Mouse (Mus musculus): ENCODE results near the gene Nub1.
"Not testable (repeated sequence)": the region's sequence is repeated elsewhere in the genome, so short reads cannot be mapped to it uniquely, and the experiment has no call there.

Gene Nub1

DNA sequence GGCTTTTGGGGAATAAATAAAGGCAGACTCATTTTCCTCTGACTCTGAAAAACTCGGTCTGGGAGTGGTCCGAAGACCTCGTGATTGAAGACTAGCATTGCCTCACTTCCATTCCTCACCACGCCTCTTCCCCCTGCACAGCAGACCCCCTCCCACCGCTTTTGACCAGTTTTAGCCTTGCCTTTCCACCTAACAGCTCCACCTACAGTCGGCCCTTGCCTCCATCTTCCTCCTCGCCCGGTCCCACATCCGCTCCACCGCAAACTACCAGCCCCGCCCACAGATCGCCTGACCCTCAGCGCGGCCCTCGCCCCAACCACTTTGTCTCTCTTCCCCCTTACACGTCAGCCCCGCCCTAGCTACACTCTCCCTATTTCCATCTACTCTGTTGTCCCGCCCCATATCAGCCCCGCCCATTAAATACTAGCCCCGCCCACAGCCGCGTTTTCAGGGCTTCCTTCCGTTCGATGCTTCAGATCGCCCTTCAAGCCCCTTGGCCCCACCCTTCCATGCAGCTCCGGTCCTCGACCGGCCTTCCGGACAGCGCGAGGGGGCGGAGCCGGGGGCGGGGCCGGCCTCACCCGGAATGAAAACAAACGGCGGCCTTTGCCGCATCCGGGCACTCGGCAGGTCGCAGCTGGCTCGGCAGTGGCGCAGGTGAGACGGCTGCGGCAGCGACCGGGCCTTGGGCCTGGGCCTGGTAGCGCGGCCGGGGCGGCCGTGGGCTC, at the start of gene Nub1:
TSS of gene Nub1 (plus strand) at position 167 of the 728 bp plus-strand sequence.
- peak; percentile 100 for DNase-seq (ENCODE audit: low read depth, low spot score)

DNA sequence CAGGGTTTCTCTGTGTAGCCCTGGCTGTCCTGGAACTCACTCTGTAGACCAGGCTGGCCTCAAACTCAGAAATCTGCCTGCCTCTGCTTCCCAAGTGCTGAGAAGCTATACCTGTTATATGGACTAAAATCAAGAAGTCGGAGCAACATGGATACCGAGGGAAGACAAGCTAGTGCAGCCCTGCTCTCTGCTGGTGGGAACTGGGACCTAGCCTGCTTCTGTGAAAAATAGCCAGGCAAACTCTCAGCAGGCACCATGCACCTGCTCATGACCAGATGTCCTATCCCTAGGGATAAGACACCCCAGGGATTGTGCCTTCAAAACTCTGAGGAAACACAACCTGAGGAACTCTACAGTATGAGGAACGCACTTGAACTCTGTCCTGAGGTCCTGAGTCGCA, 48.3 kb upstream of the Nub1 start:
- DNase-seq (ENCODE audit: low read depth, low spot score), result no peak

DNA sequence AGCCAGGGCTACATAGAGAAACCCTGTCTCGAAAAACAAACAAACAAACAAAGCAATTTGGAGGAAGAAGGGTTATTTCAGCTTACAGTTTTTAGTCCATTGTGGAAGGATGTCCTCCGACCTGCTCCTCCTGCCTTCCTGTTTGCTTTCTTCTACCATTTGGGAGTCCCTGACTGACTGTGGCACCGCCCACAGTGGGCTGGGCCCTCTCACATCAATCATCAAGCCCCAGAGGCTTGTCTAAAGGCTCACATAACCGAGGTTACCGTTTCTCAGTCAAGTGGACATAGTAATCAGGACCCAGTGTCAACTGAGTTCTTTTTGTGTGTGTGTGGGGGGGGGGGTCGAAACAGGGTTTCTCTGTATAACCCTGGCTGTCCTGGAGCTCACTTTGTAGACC, 47.2 kb upstream of the Nub1 start:
- DNase-seq (ENCODE audit: low read depth, low spot score), result no peak

DNA sequence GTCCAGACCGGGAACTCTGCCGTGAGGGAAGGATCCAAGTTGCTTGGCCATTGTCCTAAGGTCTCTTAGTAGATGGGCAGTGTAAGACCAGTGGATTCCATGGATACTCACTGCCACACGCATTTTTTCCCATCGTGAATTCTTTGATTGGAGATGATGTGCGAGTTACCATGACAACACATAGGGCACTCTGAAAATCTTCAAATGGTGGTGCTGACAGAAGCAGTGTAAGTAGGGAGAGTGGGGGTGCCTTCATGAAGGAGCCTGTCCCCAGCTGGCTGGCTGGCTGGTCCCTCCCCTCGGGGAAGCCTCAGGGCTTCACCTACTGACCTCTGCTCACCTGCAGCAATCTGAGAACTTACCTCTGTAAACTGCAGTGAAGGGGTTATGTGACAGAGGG, 46.3 kb upstream of the Nub1 start:
- no peak for DNase-seq (ENCODE audit: low read depth, low spot score)

DNA sequence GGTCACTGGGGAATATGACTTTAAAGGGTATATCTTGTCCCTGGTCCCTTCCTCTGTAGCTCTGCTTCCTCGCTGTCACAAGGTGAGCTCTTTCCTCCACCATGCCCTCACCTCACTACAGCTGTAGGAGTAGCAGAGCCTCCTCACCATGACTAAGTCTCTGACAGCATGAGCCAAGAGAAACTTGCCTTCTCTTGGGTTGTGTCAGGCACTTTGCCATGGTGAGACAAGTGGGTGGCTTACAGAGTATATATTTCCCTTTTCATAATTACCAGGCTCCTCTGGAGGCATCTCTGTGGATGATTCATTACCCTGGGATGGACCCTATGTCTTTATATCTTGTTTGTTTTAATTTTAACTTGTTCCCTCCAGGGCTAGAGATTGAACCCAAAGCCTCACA, 39.9 kb upstream of the Nub1 start:
- no peak for DNase-seq (ENCODE audit: low read depth, low spot score)

DNA sequence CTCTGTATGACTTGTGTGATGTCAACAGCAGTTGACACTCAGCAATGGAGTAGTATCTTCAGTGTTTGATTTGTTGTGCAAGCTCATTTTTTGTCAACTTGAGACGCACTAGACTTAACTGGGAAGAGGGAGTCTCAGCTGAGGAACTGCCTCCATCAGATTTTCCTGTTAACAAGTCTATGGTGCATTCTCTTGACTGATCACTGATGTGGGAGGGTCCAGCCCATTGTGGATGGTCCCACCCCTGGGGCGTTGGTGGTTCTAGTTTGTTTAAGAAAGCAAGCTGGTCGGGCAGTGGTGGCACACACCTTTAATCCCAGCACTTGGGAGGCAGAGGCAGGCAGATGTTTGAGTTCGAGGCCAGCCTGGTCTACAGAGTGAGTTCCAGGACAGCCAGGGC, 36.1 kb upstream of the Nub1 start:
- peak; percentile 58 for DNase-seq (ENCODE audit: low read depth, low spot score)

DNA sequence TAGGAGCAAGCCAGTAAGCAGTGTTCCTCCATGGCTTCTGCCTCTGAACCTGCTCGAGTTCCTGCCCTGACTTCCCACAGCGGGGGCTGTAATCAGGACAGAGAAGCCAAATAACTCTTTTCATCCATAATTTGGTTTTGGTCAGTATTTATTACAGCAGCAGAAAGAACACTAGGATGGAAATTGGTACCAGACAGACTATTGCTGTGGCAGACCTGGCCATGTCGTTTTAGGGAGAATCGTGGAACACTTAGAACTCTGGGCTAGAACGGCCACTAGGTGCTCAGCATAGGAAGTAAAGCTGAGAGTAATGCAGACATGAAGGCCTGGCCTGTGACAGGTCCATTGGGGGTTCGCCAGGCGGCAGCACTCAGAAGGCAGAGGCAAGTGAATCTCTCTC, 35.6 kb upstream of the Nub1 start:
- no peak for DNase-seq (ENCODE audit: low read depth, low spot score)

DNA sequence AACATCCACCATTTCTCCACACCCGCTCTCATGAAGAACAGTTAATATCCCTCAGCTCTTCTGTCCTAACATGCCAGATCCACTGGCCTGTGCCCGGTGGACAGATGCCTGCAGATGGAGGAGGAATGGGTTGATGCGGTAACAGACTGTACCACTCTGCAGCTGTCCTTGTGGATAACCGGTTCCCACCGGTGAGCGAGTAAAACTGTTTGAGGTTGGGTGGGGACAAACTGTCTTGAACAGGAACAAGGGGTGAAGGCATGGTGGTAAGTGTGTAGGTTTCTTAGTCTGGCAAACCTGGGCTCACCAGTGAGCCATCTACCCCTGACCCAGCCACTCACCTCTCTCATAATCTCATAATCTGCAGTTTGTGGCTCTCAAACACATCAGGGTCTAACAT, 34.0 kb upstream of the Nub1 start:
- peak; percentile 74 for DNase-seq (ENCODE audit: low read depth, low spot score)

DNA sequence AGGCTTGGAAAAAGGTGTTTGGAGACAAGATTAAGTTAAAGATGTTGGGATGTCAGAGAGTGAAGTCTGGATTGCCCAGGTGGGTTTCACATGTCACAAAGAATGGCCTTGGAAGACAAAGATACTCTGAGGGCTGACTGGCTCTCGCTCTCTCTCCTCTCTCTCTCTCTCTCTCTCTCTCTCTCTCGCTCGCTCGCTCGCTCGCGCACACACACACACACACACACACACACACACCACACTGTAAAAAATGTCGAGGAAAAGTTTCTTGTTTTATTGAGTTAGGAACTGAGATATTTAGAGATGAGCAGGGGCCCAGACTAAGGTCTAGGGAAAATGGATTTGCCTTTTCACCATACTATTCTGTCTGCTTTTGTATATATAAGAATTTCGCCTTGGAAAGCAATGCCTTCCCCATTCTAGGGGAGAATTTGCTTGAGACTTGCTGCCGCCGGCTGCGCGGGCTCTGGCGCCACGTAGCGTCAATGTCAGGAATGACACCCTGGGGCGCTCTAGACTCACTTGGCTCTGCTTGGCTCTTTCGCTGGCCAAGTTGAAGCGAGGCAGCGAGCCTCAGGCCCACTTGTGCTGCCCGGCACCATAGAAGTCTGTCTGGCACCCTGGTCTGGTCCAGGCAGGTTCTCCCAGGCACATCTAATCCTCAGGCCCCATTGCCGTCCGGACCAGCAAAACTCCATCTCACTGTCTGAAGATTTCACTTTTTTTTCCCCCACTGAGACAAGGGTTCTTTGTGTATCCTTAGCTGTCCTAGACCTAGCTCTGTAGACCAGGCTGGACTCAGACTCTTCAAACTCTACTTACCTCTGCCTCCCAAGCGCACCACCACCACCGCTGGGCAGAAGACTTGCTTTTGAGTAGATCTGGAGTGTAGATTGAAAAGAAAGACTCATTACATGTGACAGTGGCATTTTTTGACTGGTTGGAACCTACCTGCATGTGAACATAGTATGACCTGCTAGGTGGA, 33.3 kb upstream of the Nub1 start:
- DNase-seq (ENCODE audit: low read depth, low spot score), result peak; percentile 80

DNA sequence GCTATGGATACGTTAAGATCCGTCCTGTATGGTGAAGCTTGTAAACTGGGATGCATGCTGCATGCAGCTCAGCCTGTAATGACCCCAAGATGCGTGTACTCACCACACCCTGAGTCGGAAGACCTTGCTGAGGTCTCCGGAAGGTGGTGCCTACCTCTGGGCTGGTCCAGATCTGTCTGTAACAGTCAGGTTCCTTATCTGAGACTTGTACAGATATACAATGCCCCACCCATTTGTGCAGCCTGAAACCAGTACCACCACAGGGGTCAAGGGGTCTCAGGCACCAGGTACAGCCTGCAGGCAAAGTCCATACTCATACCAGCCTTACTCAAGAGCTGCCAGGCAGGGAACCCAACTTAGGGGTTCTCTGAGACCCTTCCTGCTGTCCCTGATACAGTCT, 32.6 kb upstream of the Nub1 start:
- DNase-seq (ENCODE audit: low read depth, low spot score), result no peak

DNA sequence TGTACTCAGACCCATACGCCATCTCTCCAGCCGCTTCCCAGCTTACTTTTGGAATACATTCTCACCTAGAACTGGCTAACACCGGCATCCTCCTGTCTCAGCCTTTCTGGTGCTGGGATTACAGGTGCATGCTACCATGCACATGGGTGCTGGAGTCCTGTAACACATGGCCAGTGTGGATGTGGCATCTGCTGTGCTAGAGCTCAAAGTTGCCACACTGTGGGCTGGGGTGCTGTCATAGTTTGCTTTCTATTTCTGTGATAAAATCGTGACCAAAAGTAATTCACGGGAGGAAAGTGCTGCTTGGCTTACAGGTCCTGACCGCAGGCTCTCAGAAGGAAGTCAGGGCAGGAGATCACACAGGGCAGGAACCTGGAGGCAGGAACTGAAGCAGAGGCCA, 30.8 kb upstream of the Nub1 start:
- no peak for DNase-seq (ENCODE audit: low read depth, low spot score)

DNA sequence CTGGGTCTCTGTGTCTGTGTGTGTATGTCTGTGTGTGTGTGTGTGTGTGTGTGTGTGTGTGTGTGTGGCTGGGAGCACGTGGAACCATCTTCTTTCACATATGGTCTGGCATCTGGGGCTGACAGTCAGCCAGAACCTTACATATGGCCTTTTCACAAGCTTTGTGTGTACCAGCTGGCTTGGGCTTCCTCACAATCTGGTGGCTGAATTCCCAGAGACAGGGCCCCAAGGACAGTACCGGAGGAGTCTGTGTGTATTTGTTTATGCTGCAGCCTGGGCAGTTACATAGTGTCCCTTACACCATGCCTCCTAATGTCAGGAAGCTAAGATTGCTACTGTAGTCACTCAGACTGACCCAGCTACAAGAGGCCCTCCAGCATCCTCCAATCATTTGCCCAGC, 28.2 kb upstream of the Nub1 start:
- no peak for DNase-seq (ENCODE audit: low read depth, low spot score)

DNA sequence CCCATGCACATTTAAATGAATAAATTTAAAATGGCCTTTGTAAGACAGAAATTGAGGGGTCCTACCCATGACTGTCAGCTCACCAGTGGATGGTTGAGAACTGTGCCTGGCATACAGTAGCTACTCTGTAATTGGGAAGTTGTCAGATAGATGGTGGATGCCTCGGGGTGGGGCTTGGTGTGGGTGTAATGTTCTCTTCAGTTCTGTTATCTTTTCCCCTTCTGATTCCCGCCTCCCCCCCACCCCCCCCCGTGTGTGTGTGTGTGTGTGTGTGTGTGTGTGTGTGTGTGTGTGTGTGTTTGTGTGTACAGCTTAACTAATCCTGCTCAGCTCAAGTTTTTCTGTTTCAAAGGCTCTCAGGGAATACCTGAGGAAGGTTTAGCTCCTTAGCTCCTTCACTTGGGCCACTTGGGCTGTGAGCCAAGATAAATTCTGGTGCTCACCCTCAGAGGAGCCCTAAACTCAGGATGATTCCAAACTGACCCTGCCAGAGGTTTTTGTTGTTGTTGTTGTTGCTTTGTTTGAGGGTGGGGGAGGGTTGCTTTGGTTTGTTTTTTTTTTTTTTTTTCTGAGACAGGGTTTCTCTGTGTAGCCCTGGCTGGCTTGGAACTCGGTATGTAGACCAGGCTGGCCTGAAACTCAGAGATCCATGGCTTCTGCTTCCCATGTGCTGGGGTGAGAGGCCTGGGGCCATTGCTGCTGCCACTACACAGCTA, 25.5 kb upstream of the Nub1 start:
- DNase-seq (ENCODE audit: low read depth, low spot score), result no peak

DNA sequence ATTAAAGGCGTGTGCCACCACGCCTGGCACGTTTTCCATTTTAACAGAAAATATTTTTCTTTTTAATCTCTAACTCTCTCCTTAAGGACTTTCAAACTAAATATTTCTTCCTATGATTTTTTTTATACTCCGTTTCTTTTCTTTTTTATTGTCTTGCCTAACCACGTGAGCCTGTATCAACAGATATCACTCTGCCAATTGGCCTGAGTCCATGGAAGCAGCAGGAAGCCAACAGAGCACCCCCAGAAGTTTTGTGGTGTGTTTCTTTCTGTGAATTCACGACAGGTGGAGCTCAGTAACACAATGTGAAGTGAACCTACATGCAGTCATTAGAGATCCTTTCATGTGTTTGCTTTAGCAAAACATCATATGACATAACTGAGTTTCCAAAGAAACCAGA, 23.9 kb upstream of the Nub1 start:
- no peak for DNase-seq (ENCODE audit: low read depth, low spot score)

DNA sequence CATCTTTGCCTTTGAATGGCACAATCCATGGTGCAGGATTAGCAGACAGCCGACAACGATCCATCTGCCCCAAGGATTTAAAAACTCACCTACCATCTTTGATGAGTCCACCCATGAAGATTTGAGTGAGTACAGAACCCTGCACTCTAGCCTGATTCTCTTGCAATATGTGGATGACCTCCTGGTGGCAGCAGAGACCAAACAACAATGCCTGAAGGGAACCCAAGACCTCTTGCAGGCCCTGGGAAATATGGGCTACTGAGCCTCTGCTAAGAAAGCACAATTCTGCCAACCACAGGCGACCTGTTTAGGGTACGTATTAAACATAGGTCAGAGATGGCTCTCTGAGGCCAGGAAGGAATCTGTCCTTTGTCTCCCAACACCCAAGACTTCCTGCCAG, 11.1 kb upstream of the Nub1 start:
- DNase-seq (ENCODE audit: low read depth, low spot score), result peak; percentile 86

DNA sequence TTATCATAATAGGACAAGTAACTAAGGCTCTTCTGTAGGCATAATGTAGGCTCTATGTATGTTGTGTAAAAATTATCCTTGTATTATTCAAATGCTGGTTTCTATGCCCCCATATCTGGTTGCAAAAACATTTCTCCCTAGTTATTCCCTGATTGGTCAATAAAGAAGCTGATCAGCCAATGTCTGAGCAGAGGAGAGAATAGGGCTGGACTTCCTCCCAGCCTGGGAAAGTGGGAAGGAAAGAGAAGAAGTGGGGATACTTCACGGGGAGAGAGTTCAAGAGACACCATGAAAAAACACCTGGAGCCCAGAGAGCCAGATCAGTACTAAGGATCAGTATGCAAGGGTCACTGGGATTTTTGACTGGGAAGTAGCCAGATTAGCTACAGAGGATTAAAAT, 3.9 kb upstream of the Nub1 start:
- DNase-seq (ENCODE audit: low read depth, low spot score), result no peak

DNA sequence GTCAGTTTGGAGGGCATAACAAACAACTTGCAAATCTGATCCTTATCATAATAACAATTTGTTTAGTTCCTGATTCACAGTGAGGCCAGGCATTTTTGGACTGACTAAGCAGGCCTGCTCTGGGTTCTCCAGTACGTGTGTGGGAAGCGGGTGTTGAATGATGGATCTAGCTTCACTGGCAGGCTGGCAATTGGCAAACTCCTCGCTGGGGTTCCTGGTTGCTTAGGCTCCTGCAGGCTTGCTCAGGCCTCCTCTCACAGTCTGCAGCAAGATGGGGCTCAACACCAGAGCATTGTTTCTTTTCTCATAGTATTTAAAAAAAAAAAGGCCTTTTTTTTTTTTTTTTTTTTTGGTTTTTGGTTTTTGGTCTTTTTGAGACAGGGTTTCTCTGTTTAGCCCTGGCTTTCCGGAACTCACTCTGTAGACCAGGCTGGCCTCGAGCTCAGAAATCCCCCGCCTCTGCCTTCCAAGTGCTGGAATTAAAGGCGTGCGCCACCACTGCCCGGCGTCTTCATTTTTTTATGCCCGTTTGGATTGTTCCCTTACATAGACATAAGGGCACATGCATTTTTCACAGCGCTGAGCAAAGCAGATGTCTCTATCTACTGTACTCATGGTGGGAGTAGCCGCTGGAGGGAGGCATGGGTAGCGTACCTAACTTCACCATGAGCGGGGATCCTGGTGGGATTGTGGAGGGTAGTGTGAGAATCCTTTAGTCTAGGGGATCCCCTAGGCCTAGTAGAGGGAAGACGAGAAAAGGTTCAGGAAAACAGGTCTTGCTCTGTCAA, 560 bp upstream of the Nub1 start:
- peak; percentile 79 for DNase-seq (ENCODE audit: low read depth, low spot score)

DNA sequence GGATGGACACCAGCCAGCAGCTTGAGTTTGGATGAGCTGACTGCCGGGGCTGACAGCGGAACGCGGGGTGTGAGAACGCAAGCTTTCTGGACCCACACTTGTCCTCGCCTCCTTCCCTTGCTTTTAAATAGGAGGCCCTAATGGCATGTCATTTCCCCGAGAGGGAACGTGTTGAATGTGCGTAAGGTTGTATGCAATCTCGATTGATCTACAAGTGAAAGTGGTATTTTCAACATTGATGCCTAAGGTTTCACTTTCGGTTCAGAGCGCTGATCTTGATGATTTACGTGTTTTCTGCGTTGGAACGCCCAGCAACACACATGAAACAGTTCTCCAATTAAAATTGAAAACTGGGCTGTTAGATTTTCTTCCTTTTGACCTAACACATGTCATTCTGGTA, 844 bp downstream of the Nub1 start:
- peak; percentile 50 for DNase-seq (ENCODE audit: low read depth, low spot score)

DNA sequence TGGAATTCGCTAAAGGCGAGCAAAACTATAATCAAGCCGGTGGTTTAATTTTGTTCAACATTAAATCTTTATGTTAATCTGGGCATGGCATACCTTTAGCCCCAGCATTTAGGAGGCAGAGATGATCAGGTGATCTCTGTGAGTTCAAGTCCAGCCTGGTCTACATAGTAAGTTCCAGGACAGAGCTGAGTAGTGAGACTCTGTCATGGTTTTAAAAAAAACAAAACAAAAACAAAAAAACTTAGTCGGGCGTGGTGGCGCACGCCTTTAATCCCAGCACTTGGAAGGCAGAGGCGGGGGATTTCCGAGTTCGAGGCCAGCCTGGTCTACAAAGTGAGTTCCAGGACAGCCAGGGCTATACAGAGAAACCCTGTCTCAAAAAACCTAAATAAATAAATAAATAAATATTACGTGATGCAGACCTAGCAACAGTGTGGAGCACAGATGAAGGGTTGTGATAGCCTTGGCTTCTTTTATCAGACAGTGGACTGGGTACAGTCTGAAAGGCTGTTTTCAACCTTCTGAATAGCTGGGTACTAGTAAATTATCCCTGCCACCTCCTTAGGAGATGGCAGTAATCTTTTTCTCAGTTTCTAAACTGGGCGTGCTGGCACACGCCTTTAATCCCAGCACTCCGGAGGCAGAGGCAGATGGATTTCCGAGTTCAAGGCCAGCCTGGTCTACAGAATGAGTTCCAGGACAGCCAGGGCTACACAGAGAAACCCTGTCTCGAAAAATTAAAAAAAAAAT, 1.5 kb downstream of the Nub1 start:
- not testable (repeated sequence) for DNase-seq (ENCODE audit: low read depth, low spot score)

DNA sequence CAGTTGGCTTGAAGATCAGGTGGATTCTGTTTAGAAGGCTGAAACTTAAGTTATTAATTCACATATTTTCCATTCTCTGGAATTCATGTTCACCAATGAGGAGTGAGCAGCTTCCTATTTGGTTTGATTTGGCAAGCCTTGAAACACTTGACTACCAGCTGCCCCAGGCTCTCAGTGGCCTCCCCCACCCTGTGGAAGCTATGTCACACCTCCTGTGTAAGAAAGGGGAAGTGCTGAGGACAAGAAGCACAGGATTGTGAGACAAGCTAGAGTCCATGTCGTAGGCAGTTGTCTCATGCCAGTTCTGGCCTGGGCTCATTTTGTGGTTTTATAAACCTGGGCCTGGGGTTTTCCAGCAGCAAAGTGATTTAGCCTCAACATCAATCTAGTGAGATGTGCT, 2.4 kb downstream of the Nub1 start:
- DNase-seq (ENCODE audit: low read depth, low spot score), result no peak

DNA sequence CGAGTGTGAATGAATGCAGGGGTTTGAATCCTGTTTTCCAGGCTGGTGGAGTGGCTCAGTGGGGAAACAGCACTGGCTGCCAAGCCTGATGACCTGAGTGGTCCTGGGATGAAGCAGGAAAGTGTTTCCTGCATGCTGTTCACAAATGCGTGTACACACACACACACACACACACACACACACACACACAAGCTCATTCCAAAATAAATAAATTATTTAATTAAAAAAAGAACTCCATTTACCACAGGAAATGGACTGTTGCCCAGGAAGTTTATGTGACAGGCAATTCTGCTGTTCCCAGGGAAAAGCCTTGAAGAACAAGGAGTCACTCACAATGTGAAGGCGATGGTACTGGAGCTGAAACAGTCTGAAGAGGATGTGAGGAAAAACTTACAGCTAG, 11.4 kb downstream of the Nub1 start:
- DNase-seq (ENCODE audit: low read depth, low spot score), result no peak

All from ES-CJ7 (cell line).